Mouse (Mus musculus) urinary bladder, adult 2 months (tissue): ENCODE data around the gene Spg21. TPM values are rescaled to one million over a fixed set of nuclear protein-coding genes. Genes with fewer than 3 reads are reported as not detected.
A peak's percentile ranks its signal among the peaks of the same experiment; 100 is the strongest.

Experiments
- DNase-seq: peaks from one replicate; pipeline ENCODE4 v3.0.0; 2022; ENCODE audit warnings: low spot score
- polyA plus RNA-seq: library from polyadenylated mRNA; depleted of rRNA; stranded (reverse); fragments of >200 nt; gene quantifications from 2 replicates; pipeline ENCODE4 v1.2.3, GENCODE M21; 2012

The Spg21 gene
- polyA plus RNA-seq, 1 experiment: 46.8 TPM

GRCm38 (mm10) chr9:65479158-65479557, 18.4 kb downstream of the Spg21 start:
- no peak for DNase-seq

DNA sequence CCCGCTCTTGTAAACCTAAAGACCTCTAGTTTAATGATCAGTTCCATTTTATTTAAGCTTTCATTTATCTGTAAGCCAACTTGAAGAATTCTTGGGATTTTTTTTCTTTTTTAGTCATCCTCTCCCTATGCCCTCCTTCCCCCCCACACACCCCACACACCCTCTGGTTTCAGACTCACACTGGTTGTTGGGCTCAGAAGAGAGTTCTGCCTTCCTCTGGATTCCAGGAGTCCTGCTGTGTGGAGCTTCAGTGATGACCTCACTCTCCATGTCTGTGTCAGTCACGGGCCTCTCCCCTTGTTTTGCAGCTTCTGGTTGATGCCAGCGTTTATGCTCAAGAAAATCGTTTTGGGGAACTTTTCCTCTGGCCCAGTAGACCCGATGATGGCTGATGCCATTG, 19.3 kb downstream of the Spg21 start:
- no peak for DNase-seq

- DNase-seq: no peak
Measured at GRCm38 (mm10) chr9:65491476-65491875, 30.7 kb downstream of the Spg21 start.

DNA sequence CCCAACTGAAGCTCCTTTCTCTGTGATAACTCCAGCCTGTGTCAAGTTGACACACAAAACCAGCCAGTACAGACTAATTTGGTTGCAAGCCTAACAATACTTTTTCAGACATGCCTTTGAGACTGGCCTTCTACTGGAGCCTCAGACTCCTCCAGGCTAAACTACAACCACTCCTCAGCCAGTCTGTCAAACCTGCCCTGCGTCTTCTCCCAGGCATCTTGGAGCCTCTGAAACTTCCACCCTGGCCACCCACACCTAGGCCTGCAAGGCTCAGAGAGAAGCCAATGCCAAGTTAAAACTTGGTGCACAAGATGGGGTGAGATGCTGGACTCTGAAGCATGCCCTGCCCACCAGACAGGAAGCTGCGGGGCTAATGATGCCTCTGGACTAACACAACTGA, 31.6 kb downstream of the Spg21 start:
- DNase-seq: no peak

DNA sequence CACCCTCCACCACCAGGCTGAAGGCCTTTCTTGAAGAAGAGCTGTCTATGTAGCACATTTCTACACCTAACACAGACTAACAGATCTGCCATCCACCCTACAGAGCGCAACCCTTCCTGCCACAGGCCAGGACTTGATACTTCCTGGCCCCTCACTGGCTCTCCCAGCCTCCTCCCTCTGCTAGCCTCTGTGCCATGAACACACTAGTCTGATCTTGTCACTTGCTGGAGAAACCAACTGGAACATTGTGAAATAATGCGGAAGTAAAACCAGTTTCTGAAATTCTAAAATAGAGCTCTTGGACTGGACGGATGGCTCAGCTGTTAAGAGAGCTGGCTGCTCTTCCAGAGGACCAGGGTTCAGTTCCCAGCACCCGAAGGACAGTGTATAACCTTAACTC, 32.1 kb downstream of the Spg21 start:
- no peak for DNase-seq

- DNase-seq: no peak
Measured at GRCm38 (mm10) chr9:65502146-65502545, 41.4 kb downstream of the Spg21 start.

- peak; percentile 27 for DNase-seq
Measured at GRCm38 (mm10) chr9:65502721-65503505, 42.2 kb downstream of the Spg21 start.

DNA sequence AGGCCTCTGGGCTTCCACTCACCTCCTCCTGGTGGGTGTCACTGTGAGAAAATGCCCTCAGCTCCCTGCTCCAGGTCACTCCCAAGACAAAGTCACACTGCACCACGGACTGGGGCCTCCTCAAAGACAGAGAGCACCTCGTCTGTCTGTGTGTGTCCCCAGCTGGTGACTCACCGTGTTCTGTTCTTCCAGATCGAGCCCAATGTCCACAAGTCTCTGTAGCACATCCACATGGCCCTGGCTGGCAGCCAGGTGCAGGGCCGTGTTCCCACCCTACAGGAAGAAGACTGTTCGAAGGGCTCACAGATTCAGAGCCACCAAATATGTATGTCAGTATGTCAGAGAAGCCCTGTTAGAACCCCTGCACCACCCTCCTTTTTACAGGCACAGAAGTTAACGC, 47.7 kb downstream of the Spg21 start:
- DNase-seq: peak; percentile 30

- no peak for DNase-seq
Measured at GRCm38 (mm10) chr9:65512520-65512919, 51.8 kb downstream of the Spg21 start.

DNA sequence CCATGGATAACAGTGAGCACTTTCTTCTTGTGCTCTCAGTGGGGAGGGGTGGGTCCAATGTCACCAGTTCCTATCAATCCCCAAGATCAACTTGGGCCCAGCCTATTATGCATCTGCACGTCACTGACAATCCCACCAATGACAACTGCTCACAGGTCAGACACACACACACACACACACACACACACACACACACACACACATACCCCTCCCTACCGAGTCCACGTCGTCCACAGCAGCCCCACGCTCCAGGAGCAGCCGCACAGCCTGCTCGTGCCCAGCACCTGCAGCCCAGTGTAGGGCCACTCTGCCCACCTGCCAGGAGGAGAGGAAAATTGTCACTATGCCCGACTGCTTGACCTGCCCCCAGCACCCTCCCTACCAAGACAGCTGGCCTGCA, 53.7 kb downstream of the Spg21 start:
- DNase-seq: no peak

GRCm38 (mm10) chr9:65514851-65515261, 54.1 kb downstream of the Spg21 start:
- no peak for DNase-seq

- no peak for DNase-seq
Measured at GRCm38 (mm10) chr9:65519807-65520504, 59.2 kb downstream of the Spg21 start, which contains the start of gene Ankdd1a. Gene Ankdd1a, minus strand, starts transcription at chr9:65520193.

DNA sequence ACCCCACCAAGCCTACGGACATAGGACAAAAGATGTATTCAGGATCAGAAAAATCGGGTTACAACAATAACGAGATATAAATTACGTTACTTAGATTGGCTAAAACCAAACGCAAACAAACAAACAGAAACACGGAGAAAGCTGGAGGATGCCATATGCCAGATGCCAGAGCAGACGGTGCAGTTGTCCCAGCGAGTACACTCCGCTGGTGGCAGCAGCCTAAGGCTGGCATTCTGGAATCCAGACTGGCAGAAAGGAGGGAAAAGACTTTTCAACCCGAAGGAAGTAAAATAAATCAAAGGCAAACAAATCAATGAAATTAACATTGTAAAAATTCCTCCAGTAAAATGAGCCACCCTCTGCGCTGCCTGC, 59.7 kb downstream of the Spg21 start:
- DNase-seq: no peak

- DNase-seq: peak; percentile 47
Measured at GRCm38 (mm10) chr9:65523611-65524364, 63.0 kb downstream of the Spg21 start.

GRCm38 (mm10) chr9:65525445-65526195, 64.9 kb downstream of the Spg21 start:
- no peak for DNase-seq

DNA sequence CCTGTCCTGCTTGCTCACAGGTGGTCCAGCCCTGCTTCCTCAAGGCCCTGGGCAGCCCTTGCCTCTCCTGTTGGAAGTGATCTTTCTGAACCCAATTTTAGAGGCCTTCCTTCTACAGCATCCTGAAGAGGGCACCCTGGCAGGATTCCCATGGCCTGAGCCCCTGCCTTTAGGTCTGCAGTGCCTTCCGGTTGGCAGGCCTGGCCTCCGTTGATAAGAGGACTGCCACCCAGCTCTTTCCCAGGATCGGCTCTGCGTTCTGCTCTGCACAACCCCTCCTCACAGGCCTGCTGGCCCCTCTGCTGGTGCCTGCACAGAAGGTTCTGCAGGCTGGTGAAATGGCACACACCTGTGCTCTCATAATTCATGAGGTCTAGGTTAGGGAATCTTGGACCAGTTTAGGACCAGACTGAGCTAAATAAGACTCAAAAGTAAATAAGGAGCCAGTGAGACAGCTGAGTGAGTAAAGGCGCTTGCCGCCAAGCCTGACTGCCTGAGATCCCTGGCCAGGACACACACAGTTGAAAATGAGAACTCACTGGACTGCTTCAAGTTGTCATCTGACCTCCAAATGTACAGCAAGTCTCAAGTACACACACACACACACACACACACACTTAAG, 67.8 kb downstream of the Spg21 start:
- DNase-seq: no peak

- DNase-seq: no peak
Measured at GRCm38 (mm10) chr9:65529659-65530058, 68.9 kb downstream of the Spg21 start.

GRCm38 (mm10) chr9:65531283-65531682, 70.5 kb downstream of the Spg21 start:
- DNase-seq: no peak

- DNase-seq: no peak
Measured at GRCm38 (mm10) chr9:65532986-65533385, 72.2 kb downstream of the Spg21 start.

- DNase-seq: no peak
Measured at GRCm38 (mm10) chr9:65534111-65534510, 73.4 kb downstream of the Spg21 start.

GRCm38 (mm10) chr9:65535191-65535722, 74.5 kb downstream of the Spg21 start:
- no peak for DNase-seq
